Mouse (Mus musculus) embryo, embryonic 10.5 days (tissue): ENCODE results near the gene Gm47955.
"Not testable (repeated sequence)": the region's sequence is repeated elsewhere in the genome, so short reads cannot be mapped to it uniquely, and the experiment has no call there.

Experiments
- DNase-seq: peaks from one replicate; pipeline ENCODE4 v3.0.0-alpha.2; 2015; ENCODE audit warnings: low spot score

Gene Gm47955

GRCm38 (mm10) chr1:82993947-82994346, 33.9 kb downstream of the Gm47955 start:
- no peak for DNase-seq

- DNase-seq, result not testable (repeated sequence)
Observed at GRCm38 (mm10) chr1:83000306-83000705, 40.2 kb downstream of the Gm47955 start, which contains the start of gene Gm47959. TSS of gene Gm47959 (plus strand) at chr1:83000548.

- no peak for DNase-seq
Observed at GRCm38 (mm10) chr1:83006218-83007179, 46.4 kb downstream of the Gm47955 start.

GRCm38 (mm10) chr1:83007471-83007870, 47.4 kb downstream of the Gm47955 start:
- DNase-seq, result no peak
